Mouse (Mus musculus): ENCODE data around the gene Krt34. TPM values are rescaled to one million over a fixed set of nuclear protein-coding genes. Genes with fewer than 3 reads are reported as not detected.

Gene Krt34
- polyA plus RNA-seq (2016; fragmentation: Nextera tagmentation; extraction: Ambion mirVana) = not detected in 2 replicates

GRCm38 (mm10) chr11:100041454-100041853 is at the start of gene Krt34:
Gene Krt34, minus strand, starts transcription at chr11:100041554.
- no peak for DNase-seq (ENCODE audit: low spot score)
- H3K27ac ChIP-seq (replicated peaks) = no peak within 1 kb of the TSS
- 87% methylated on average over 6 of the region's 6 CpGs for WGBS
- no peak within 1 kb of the TSS for H3K4me3 ChIP-seq
- no peaks in the 10 kb centered on the region for H3K27me3 ChIP-seq (ENCODE audit: low read depth, poor library complexity, severe bottlenecking)
- no peaks in the 10 kb centered on the region for H3K4me1 ChIP-seq
- H3K9me3 ChIP-seq (replicated peaks) = no peaks in the 10 kb centered on the region
- H3K36me3 ChIP-seq = no peaks in the 10 kb centered on the region

- DNase-seq (ENCODE audit: low spot score) = no peak
- Histone ChIP-seq H3K36me3 (no peaks in the 10 kb centered on the region), H3K27me3 (ENCODE audit: low read depth, poor library complexity, severe bottlenecking) (no peaks in the 10 kb centered on the region), H3K9me3 (replicated peaks) (no peaks in the 10 kb centered on the region), H3K27ac (replicated peaks) (no peak overlapping the region), H3K4me3 (no peak overlapping the region), H3K4me1 (no peaks in the 10 kb centered on the region)
- WGBS = 74% methylated on average over 7 of the region's 7 CpGs
Measured at GRCm38 (mm10) chr11:100088378-100089025, 47.1 kb upstream of the Krt34 start.

- Histone ChIP-seq H3K9me3 (replicated peaks) (no peaks in the 10 kb centered on the region), H3K36me3 (no peaks in the 10 kb centered on the region), H3K27me3 (ENCODE audit: low read depth, poor library complexity, severe bottlenecking) (no peaks in the 10 kb centered on the region), H3K4me3 (no peak within 1 kb of the TSS), H3K27ac (replicated peaks) (no peak within 1 kb of the TSS), H3K4me1 (no peaks in the 10 kb centered on the region)
- DNase-seq (ENCODE audit: low spot score) = no peak
- 90% methylated on average over 10 of the region's 10 CpGs for WGBS
Measured at GRCm38 (mm10) chr11:100087861-100088260, 46.5 kb upstream of the Krt34 start, which contains the start of gene Krt32. Gene Krt32, minus strand, starts transcription at chr11:100088226.

GRCm38 (mm10) chr11:100073873-100074272 is 32.5 kb upstream of the Krt34 start:
- Histone ChIP-seq H3K27me3 (ENCODE audit: low read depth, poor library complexity, severe bottlenecking) (no peaks in the 10 kb centered on the region), H3K36me3 (no peaks in the 10 kb centered on the region), H3K4me3 (no peak overlapping the region), H3K4me1 (peaks cover 4% of the 10 kb centered on the region; the same call in 1 of the 2 replicates), H3K27ac (replicated peaks) (no peak overlapping the region), H3K9me3 (replicated peaks) (no peaks in the 10 kb centered on the region)
- WGBS = 58% methylated on average over 1 of the region's 1 CpGs
- DNase-seq (ENCODE audit: low spot score) = no peak

GRCm38 (mm10) chr11:100067293-100068036 is 26.1 kb upstream of the Krt34 start:
- no peak overlapping the region for H3K27ac ChIP-seq (replicated peaks)
- no peak overlapping the region for H3K4me3 ChIP-seq
- no peaks in the 10 kb centered on the region for H3K36me3 ChIP-seq
- WGBS = 89% methylated on average over 17 of the region's 17 CpGs
- H3K27me3 ChIP-seq (ENCODE audit: low read depth, poor library complexity, severe bottlenecking) = no peaks in the 10 kb centered on the region
- no peaks in the 10 kb centered on the region for H3K4me1 ChIP-seq
- no peaks in the 10 kb centered on the region for H3K9me3 ChIP-seq (replicated peaks)
- DNase-seq (ENCODE audit: low spot score) = no peak

- H3K27me3 ChIP-seq (ENCODE audit: low read depth, poor library complexity, severe bottlenecking) = no peaks in the 10 kb centered on the region
- H3K9me3 ChIP-seq (replicated peaks) = no peaks in the 10 kb centered on the region
- WGBS = 82% methylated on average over 12 of the region's 12 CpGs
- H3K27ac ChIP-seq (replicated peaks) = no peak overlapping the region
- H3K4me3 ChIP-seq = no peak overlapping the region
- no peaks in the 10 kb centered on the region for H3K4me1 ChIP-seq
- no peaks in the 10 kb centered on the region for H3K36me3 ChIP-seq
- DNase-seq (ENCODE audit: low spot score) = no peak
Measured at GRCm38 (mm10) chr11:100066236-100067010, 25.1 kb upstream of the Krt34 start.

GRCm38 (mm10) chr11:100058875-100059274 is 17.5 kb upstream of the Krt34 start:
- WGBS = 66% methylated on average over 8 of the region's 8 CpGs
- no peak for DNase-seq (ENCODE audit: low spot score)
- no peaks in the 10 kb centered on the region for H3K9me3 ChIP-seq (replicated peaks)
- H3K4me1 ChIP-seq = no peaks in the 10 kb centered on the region
- no peak overlapping the region for H3K4me3 ChIP-seq
- no peaks in the 10 kb centered on the region for H3K27me3 ChIP-seq (ENCODE audit: low read depth, poor library complexity, severe bottlenecking)
- H3K36me3 ChIP-seq = no peaks in the 10 kb centered on the region
- H3K27ac ChIP-seq (replicated peaks) = no peak overlapping the region

GRCm38 (mm10) chr11:100055686-100056655 is 14.6 kb upstream of the Krt34 start:
- Histone ChIP-seq H3K36me3 (no peaks in the 10 kb centered on the region), H3K27me3 (ENCODE audit: low read depth, poor library complexity, severe bottlenecking) (no peaks in the 10 kb centered on the region), H3K9me3 (replicated peaks) (no peaks in the 10 kb centered on the region), H3K27ac (replicated peaks) (no peak overlapping the region), H3K4me1 (no peaks in the 10 kb centered on the region), H3K4me3 (no peak overlapping the region)
- DNase-seq (ENCODE audit: low spot score) = no peak
- 82% methylated on average over 9 of the region's 9 CpGs for WGBS

- Histone ChIP-seq H3K27me3 (ENCODE audit: low read depth, poor library complexity, severe bottlenecking) (no peaks in the 10 kb centered on the region), H3K4me3 (no peak within 1 kb of the TSS), H3K27ac (replicated peaks) (no peak within 1 kb of the TSS), H3K36me3 (no peaks in the 10 kb centered on the region), H3K4me1 (no peaks in the 10 kb centered on the region), H3K9me3 (replicated peaks) (no peaks in the 10 kb centered on the region)
- no peak for DNase-seq (ENCODE audit: low spot score)
- WGBS = 92% methylated on average over 3 of the region's 3 CpGs
Measured at GRCm38 (mm10) chr11:100050451-100050850, 9.1 kb upstream of the Krt34 start, which contains the start of gene Krt31. Gene Krt31, minus strand, starts transcription at chr11:100050551.

- WGBS = 84% methylated on average over 2 of the region's 2 CpGs
- no peak for DNase-seq (ENCODE audit: low spot score)
Measured at GRCm38 (mm10) chr11:100047193-100047592, 5.8 kb upstream of the Krt34 start.

GRCm38 (mm10) chr11:100046303-100046866 is 5.0 kb upstream of the Krt34 start:
- H3K27me3 ChIP-seq (ENCODE audit: low read depth, poor library complexity, severe bottlenecking) = no peaks in the 10 kb centered on the region
- H3K9me3 ChIP-seq (replicated peaks) = no peaks in the 10 kb centered on the region
- H3K4me1 ChIP-seq = no peaks in the 10 kb centered on the region
- no peak overlapping the region for H3K4me3 ChIP-seq
- DNase-seq (ENCODE audit: low spot score) = no peak
- WGBS = 93% methylated on average over 6 of the region's 6 CpGs
- no peak overlapping the region for H3K27ac ChIP-seq (replicated peaks)
- no peaks in the 10 kb centered on the region for H3K36me3 ChIP-seq

More at GRCm38 (mm10) chr11:100047193-100047592, 5.8 kb upstream of the Krt34 start:
- Histone ChIP-seq H3K36me3 (no peaks in the 10 kb centered on the region), H3K4me3 (no peak overlapping the region), H3K27me3 (ENCODE audit: low read depth, poor library complexity, severe bottlenecking) (no peaks in the 10 kb centered on the region), H3K27ac (replicated peaks) (no peak overlapping the region), H3K9me3 (replicated peaks) (no peaks in the 10 kb centered on the region), H3K4me1 (no peaks in the 10 kb centered on the region)
